ENCODE assay signal across 11 mouse cellular contexts in the genomic region with DNA sequence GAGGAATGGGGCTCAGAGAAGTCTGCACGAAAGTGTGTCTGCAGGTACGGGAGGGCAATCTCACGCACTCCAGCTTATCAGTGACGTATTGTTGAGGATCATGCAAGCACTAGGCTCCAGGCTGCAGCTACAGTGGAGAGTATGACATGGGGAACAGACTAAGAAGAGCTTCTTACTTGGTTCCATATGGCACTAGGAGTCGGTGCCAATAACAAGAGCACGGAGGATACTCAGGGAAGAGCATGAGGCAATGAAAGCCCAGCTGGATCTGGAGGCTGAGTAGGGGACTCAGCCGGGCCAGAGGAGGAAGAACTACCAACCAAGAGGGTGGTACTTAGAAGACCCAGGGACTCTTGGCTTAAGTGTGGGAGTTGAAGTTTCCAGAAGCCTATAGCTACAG. TPM values are rescaled to one million over a fixed set of nuclear protein-coding genes. Genes with fewer than 3 reads are reported as not detected.
DNase-seq lines count a peak whose midpoint lies in the region; ATAC-seq and TF ChIP-seq lines count a peak whose summit lies in the region.
"Had no signal": no experiment of that assay in that cellular context is flagged by ENCODE, and none has a peak within 500 bp of the region (broad histone marks: within the 10 kb centered on the region; RNA-seq: fewer than 3 reads in every experiment).

No protein-coding gene starts in this region.

- TF ChIP-seq POLR2A in CH12.LX (IDR thresholded peaks at IDR 0.05; ENCODE audit: low read depth, low read length): no peak

- in situ Hi-C loops in CH12.LX (cut with MboI; ENCODE audit: low pct_ligation_motif_present, low pct_unique_long_range_greater_than_20kb, low sequenced_read_pairs): no loop called here

- peak; percentile 80 for ATAC-seq in frontal cortex, adult (ENCODE audit: low TSS enrichment)
- ATAC-seq: Patski had no signal

- H3K4me1 ChIP-seq in CH12.LX (ENCODE audit: control insufficient read depth in 1 of 2, insufficient read depth in 2 of 2): peaks cover 68 to 97% of the 10 kb centered on the region in 2 experiments

- H3K27ac ChIP-seq in CH12.LX (ENCODE audit: insufficient read depth, low read depth): peak overlapping the region; percentile 14; the same call in 1 of the 2 replicates
- H3K27ac ChIP-seq: limb, embryonic 10.5 days; macrophage had no signal

- no peaks in the 10 kb centered on the region for H3K9me3 ChIP-seq in CH12.LX (replicated peaks; ENCODE audit: low read length)
- H3K9me3 ChIP-seq: limb, embryonic 10.5 days had no signal

- no peak for TF ChIP-seq EP300 in CH12.LX (IDR thresholded peaks at IDR 0.05; ENCODE audit: low read length)

- no peak overlapping the region for H3K4me2 ChIP-seq in CH12.LX (ENCODE audit: insufficient read depth, low read depth, poor library complexity, severe bottlenecking)

- no peak for TF ChIP-seq RAD21 in CH12.LX (IDR thresholded peaks at IDR 0.05; ENCODE audit: low read depth, low read length)

- no peak overlapping the region for H3K9ac ChIP-seq in CH12.LX (ENCODE audit: insufficient read depth, low read depth)

- no peak overlapping the region for H3K4me3 ChIP-seq in CH12.LX (replicated peaks in 1 of 3; ENCODE audit: low read depth in 2 of 3, low read length in 2 of 3, poor library complexity in 1 of 3)
- H3K4me3 ChIP-seq: limb, embryonic 10.5 days had no signal

- no peak for DNase-seq in frontal cortex, postnatal 10 days (ENCODE audit: low spot score in 2 of 2)
- peak; percentile 74 for DNase-seq in layer of hippocampus, adult 9-11 months
- DNase-seq in layer of hippocampus, adult 9-10 months (ENCODE audit: low spot score): no peak
- DNase-seq in CH12.LX (ENCODE audit: extremely low read depth): no peak
- peak; percentile 84 for DNase-seq in cerebellum, adult 9-10 months
- DNase-seq in spleen, postnatal 4 days (ENCODE audit: low spot score in 2 of 2): no peak
- DNase-seq in gastrocnemius, adult 18-20 months (ENCODE audit: low spot score): no peak

- H3K36me3 ChIP-seq in CH12.LX (replicated peaks in 1 of 2; ENCODE audit: control insufficient read depth in 1 of 2, insufficient read depth in 1 of 2, low read length in 1 of 2): no peaks in the 10 kb centered on the region
- H3K36me3 ChIP-seq: limb, embryonic 10.5 days had no signal

- no peaks in the 10 kb centered on the region for H3K27me3 ChIP-seq in CH12.LX (replicated peaks)
- H3K27me3 ChIP-seq: Patski had no signal

- TF ChIP-seq CTCF in CH12.LX (conservative IDR thresholded peaks at IDR 0.05 in 1 of 2, IDR thresholded peaks at IDR 0.05 in 1 of 2; ENCODE audit: low read depth in 2 of 2, low read length in 2 of 2): no peak

- H3K79me2 ChIP-seq in CH12.LX (replicated peaks; ENCODE audit: control insufficient read depth, extremely low read depth, insufficient read depth, poor library complexity, severe bottlenecking): no peaks in the 10 kb centered on the region

- dilution Hi-C loops in CH12.LX (cut with MboI; ENCODE audit: extremely low pct_ligation_motif_present, extremely low pct_unique_long_range_greater_than_20kb, low sequenced_read_pairs): no loop called here

TF ChIP-seq in CH12.LX, 34 proteins besides CTCF, POLR2A, EP300 and RAD21:
- TF ChIP-seq ELF1 (IDR thresholded peaks at IDR 0.05; ENCODE audit: low read depth, low read length) (no peak), USF1 (IDR thresholded peaks at IDR 0.05; ENCODE audit: low read depth, low read length) (no peak), KAT2A (IDR thresholded peaks at IDR 0.05; ENCODE audit: insufficient replicate concordance, low read length) (no peak), MEF2A (IDR thresholded peaks at IDR 0.05; ENCODE audit: borderline replicate concordance, low read depth, low read length) (no peak), MYC (IDR thresholded peaks at IDR 0.05; ENCODE audit: low read depth, low read length) (no peak), JUN (IDR thresholded peaks at IDR 0.05; ENCODE audit: insufficient read depth, low read depth, low read length) (no peak)

RNA-seq across cellular contexts. Expression of gene Rock2, which starts 21.1 kb away (rescaled TPM):
- total RNA-seq in CH12.LX (2012; rRNA removed): 34.9 and 39.1 TPM in 2 replicates
- 40.3 and 45.7 TPM in 2 replicates for total RNA-seq in CH12.LX (2014; rRNA removed)
- polyA plus RNA-seq in CH12.LX (2012; ENCODE audit: insufficient read length, low read depth): 49.3 and 49.9 TPM in 2 replicates
- total RNA-seq in gastrocnemius, adult 18-20 months (2021): 10 to 100 TPM; 71.6 to 89.3 TPM

Comparison
In these comparisons a context has a peak if more than half of its experiments do, and no peak if none do; other contexts are left out.
1. DNase-seq: peak in layer of hippocampus, adult 9-11 months (single experiment) and cerebellum, adult 9-10 months (single experiment); none in frontal cortex, postnatal 10 days (0 of 2), layer of hippocampus, adult 9-10 months (single experiment), CH12.LX (single experiment), spleen, postnatal 4 days (0 of 2) and gastrocnemius, adult 18-20 months (single experiment).